Mouse (Mus musculus) layer of hippocampus, adult 18-20 months (tissue): ENCODE data around the gene Gm49322. TPM values are rescaled to one million over a fixed set of nuclear protein-coding genes. Genes with fewer than 3 reads are reported as not detected.
A peak's percentile ranks its signal among the peaks of the same experiment; 100 is the strongest.

Experiments used
- DNase-seq, 2 experiments: peaks; one replicate each; pipeline ENCODE4 v3.0.0; 2022; ENCODE audit warnings: low spot score in 2 of 2
- microRNA-seq, 2 experiments: library from miRNA; unstranded; fragments of <30 nt; microRNA quantifications; one replicate each; pipeline ENCODE4 v1.2.0; 2021
- total RNA-seq, 2 experiments: library from RNA; stranded (reverse); gene quantifications; 2 replicates each; pipeline ENCODE4 v1.2.3; 2021

Gm49322 gene
- total RNA-seq, 2 experiments from 2014 or later, result 2.6 to 3.1 TPM

DNA sequence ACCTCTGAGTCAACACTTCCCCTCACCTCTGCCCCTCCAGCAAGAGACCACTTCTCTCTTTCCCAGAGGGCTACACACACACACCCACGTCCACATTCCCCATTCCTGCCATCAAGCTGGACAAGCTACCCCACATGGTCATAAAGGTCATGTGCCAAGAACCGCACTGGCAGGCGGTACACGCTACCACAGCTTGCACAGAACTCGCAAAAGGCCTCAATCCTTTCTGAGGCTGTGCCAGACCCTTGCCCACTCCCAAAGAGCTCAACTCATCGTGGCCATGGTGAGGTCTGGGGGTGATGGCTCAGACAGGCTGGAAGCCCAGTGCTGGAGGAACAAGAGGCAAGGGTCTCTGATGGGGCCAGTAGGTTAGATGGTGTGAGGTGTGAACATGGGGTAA lies 49.0 kb downstream of the Gm49322 start:
- no peak for DNase-seq

DNA sequence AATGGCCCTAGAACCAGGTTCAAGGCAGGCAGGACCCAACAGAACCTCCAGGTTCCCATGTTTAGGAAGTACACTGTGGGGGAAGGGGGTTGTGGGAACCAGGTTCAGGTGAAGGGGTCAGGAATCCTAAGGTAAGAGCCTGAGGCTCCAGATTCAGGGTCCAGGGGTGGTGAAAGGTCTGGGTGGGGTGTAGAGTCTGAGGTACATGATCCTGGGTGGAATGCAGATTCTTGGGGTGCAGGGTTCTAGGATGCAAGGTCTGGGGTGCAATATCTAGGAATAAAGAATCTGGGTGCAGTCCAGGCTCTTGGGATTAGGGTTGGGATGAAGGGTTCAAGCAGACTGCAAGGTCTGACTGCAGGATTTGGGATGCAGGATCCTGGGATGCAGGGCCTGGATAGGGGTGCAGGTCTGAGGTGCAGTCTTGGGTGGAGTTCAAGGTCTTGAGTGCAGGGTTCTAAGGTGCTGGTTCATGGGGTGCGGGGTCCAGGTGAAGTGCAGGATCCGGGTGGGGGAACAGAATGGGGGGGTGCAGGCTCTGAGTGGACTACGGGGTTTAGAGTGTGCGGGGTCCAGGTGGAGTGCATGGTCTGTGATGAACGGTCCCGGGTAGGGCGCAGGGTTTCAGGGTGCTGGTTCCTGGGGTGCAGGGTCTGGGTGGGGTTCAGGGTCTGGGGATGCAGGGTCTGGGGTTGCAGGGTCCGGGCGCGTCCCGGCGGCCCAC lies 49.7 kb downstream of the Gm49322 start:
- no peak for DNase-seq

DNA sequence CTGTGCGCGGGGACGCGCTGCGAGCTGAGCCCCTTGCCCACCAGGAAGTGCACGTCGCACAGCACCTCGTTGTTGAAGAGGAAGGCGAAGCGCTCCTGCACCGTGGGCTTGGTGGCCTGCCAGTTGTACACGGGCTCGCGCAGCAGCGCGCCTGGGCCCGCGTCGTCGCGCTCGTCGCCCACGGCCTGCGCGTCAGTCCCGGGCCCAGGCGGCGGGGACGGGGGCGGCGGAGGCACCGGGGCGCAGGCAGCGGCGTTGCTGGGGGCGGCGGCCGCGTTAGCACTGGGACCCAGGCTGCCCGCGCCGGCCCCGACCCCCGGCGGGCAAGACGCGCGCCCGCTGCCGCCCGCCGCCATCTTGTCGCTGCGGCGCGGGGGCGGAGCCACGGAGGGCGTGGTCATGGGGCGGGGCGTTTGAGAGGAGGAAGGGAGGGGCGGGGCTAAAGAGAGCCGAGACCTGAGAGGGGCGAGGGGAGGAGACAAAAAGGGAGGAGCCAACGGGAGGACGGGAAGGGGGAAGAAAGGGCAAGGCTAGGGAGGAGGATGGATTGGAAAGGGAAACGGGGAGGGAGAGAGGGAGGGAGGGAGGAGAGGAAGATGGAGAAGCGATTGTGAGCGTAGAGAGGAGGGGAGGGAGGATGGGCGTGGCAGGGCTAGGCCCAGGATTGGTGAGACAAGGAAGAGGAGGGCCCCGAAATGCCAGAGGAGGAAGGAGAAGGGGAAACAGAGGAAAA lies 50.5 kb downstream of the Gm49322 start:
- DNase-seq, result peak; percentile 91 to 96

DNA sequence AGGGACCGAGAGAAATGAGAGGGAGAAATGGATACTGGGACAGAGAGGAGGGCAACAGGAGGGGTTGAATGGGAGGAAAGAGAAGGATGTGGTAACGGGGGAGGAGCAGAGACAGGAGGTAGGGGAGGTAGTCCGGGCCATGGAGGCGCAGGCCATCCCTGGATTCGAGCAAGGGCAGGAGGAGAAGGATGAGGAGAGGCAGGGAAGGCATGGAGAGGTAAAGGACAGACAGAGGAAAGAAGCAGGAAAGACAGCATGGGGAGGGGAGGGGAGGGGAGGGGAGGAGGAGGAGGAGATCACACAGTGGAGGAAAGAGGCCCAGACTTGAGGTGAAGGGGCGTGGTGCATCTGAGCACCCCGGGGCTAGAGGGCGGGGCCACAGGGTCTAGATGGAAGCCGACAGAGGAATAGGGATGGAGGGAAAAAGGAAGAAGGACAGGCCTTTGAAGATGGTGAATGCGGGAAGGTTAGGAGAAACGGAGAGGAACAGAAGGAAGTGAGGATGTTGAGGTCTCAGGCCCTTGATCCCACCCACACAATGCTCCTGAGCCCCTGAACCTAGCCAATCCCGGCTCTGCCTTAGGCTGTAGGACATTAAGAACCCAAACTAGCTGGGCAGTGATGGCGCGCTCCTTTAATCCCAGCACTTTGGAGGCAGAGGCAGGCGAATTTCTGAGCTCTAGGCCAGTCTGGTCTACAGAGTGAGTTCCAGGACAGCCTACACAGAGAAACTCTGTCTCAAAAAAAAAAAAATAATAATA lies 51.2 kb downstream of the Gm49322 start, which contains the start of gene Btbd2:
TSS of gene Btbd2 (minus strand) at position 209 of the 761 bp plus-strand sequence.
- DNase-seq, result no peak

DNA sequence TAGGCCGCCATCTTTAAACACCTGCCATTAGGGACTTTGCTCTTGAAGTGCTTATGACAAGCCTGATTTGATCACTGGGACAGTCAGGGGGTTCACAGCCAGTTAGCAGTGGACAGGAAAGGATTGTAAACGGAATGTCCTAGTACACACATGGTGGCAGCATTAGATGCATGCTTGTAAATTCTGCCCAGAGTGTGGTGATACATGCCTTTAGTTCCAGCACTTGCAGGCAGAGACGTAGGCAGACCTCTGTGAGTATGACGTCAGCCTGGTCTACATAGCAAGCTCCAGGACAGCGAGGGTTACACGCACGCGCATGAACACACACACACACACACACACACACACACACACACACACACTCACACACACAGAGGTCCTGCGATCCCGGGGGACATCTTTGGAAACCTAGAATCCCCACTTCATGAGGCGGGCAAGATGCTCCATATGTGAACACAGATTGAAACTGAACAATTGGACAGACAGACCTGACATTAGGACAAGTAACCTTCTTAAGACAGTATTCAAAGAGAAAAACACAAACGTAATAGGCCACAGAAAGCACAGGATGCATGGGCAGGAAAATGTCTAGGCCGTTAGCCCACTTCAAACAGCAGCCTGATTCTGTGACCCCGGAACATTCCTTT lies 52.5 kb downstream of the Gm49322 start:
- DNase-seq, result no peak

DNA sequence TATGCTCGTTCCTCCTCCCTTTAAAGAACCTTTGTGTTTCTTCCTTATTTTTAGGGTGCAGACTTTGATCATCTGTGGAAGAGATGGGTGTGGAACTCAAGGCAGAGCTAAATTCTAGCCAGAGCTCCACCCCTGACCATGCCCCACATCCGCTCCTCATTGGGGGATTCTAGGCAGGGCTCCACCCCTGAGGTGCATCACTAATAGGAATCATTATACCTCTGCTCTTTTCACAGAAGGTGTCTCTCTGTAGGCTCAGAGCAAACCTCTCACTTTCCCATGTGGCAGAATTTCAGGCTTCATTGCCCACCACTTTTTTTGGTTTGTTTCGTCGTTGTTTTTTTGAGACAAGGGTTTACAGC lies 53.0 kb downstream of the Gm49322 start:
- no peak for DNase-seq

DNA sequence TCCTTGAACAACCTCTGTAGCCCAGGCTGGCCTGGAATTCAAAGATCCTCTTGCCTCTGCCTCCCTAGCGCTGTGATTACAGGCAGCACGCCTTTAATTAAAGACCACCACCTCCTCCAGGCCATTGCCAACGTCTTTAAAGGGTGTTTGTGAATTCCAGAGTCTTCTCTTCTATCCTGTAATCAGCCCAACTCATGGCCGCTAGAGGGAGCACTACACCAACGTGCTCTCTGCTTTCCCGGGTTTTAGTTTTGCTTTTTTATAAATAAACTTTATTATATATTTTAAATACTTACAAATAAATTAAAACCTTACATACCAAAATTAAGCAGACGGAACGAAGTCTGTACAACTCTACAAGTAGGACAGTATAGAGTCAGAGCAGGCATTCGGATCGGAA lies 53.4 kb downstream of the Gm49322 start:
- DNase-seq, result peak in 1 of 2 experiments; percentile 88

DNA sequence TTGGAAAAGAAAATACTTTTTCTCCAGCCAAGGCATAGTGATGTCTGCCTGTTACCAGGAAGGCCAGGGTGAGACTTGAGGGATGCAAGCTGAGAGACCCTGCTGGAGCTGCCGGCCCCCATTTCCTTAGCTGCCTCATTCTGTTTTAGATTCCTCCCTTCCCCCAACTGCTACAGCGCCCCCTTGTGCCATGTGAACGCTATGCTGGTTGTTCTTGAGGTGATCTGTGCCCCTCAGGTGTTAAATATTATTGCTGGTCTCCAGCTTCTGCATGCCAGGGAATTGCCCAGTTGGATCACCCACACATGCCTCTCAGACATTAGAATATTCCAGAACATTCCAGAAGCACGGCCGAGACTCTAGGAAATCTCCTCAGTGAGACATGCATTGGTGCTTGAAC lies 55.3 kb downstream of the Gm49322 start:
- no peak for DNase-seq

DNA sequence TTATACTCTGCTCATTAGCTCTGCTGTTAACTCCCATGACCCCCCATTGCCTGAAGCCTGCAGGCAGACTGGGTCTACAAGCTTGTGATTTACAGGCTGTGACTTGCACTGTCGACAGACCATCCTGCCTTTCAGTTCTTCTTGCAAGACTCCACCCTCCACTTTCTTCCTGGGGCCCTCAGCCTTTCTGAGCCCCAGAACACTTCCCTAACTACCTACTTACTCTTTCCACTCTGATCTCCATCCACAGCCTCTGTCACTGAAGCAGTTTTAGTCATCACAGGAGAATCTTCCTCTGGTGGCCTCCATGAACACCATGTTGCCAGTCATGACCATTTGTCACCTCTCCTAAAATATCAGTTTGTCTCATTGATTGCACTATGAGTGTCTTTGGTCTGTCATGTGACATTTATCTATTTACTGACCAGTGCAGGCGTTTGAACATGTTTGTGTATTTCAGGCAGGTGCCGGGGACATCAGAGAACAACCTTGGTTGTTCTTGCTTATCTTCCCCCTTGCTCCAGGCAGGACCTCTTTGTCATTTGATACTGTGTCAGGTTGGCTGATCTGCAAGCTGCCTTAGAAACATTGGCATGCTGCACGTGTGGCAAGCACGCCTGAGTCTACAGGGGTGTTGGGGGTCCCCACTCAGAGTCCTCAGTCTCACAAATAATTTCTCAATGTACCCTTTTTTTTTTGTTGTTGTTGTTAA lies 57.8 kb downstream of the Gm49322 start:
- DNase-seq, result no peak

DNA sequence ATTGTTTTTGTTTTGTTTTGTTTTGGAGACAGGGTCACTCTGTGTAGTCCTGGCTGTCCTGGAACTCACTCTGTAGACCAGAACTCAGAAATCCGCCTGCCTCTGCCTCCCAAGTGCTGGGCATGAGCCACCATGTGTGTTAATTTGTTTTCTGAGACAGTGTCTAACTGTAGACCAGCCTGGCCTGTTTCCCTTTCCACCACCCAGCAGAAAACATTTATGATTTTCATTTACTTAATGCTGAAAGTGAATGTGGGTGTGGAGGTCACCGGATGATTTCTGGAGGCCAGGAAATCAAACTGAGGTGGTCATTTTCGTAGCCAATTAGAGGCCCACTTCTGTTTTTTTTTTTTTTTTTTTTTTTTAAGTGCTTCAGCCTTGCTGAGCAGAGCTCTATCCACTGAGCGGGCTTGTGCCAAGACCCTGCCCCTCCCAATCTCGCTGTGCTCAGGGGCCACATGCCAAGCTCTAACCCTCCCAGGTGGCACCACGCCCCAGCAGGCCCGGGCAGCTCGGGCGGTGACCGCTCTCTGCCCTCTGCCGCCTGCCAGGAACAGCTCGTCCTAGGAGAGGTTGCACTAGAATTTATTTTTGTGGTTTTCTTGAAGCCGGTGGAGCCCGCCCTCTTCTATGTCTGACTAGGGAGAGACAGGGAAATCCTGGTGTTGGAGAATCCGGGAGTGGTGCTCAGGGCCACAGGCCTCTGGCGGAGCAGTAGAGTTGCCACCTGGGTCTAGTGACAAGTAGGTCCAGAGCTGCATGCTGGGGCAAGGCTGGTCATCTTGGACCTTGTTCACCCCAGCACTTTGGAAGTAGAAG lies 58.6 kb downstream of the Gm49322 start:
- DNase-seq, result peak in 1 of 2 experiments; percentile 44

DNA sequence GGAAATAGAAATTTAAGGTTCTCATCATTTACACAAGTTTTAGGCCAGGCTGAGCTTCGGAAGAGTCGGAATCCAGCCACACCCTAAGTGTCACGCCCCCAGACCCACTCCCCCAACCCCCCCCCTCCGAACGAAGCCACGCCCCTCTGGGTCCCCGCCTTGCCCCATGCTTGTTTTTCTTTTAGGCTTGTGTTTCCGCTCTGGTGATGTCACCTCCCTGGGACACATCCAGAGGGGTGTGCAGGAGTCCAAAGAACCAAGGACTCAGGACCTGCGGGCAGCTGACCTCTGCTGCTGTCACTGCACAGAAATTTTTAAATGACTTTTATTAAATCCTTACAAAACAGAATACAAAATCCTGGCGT lies 59.2 kb downstream of the Gm49322 start:
- no peak for DNase-seq

Small RNA genes lying within 50 kb of the gene (microRNA-seq; reads per million reads assigned to microRNA genes)
- gene Mir6912, result 3.5 reads per million in 2 experiments

Other genes starting within 250 kb of the Gm49322 start
- 10 to 100 TPM; 30.3 to 30.5 TPM for gene Plk5, start 249.6 kb upstream of the Gm49322 start, total RNA-seq
- gene Mex3d, start 218.4 kb upstream of the Gm49322 start, total RNA-seq, result 10 to 100 TPM; 17.9 to 19.1 TPM
- 100 to 1,000 TPM; 159 to 162 TPM for gene Mbd3, start 206.5 kb upstream of the Gm49322 start, total RNA-seq
- 100 to 1,000 TPM; 410 to 413 TPM for gene Uqcr11, start 199.2 kb upstream of the Gm49322 start, total RNA-seq
- gene Tcf3, start 172.4 kb upstream of the Gm49322 start, total RNA-seq, result 10 to 100 TPM; 27.1 to 27.3 TPM
- under 1 TPM in 1 of 2 experiments, not detected in 1; 0.07 TPM for gene Onecut3, start 111.2 kb upstream of the Gm49322 start, total RNA-seq
- under 1 TPM; 0.18 to 0.22 TPM for gene Atp8b3, start 66.9 kb upstream of the Gm49322 start, total RNA-seq
- 10 to 100 TPM; 44.8 to 48.1 TPM for gene Rexo1, start 44.5 kb upstream of the Gm49322 start, total RNA-seq
- gene Klf16, start 28.7 kb upstream of the Gm49322 start, total RNA-seq, result 10 to 100 TPM; 57.3 to 62.1 TPM
- gene Abhd17a, start 15.7 kb upstream of the Gm49322 start, total RNA-seq, result 100 to 1,000 TPM; 166 to 168 TPM
- 10 to 100 TPM; 43.9 to 54.4 TPM for gene Scamp4, start 3.1 kb upstream of the Gm49322 start, total RNA-seq
- 1 to 10 TPM; 1.7 to 3.4 TPM for gene Adat3, start 3.1 kb upstream of the Gm49322 start, total RNA-seq
- 100 to 1,000 TPM; 230 to 247 TPM for gene Csnk1g2, start 16.8 kb downstream of the Gm49322 start, total RNA-seq
- gene Btbd2, start 51.0 kb downstream of the Gm49322 start, total RNA-seq, result 100 to 1,000 TPM; 110 to 114 TPM
- 10 to 100 TPM; 44.7 to 46.1 TPM for gene Mknk2, start 72.1 kb downstream of the Gm49322 start, total RNA-seq
- gene Mob3a, start 96.0 kb downstream of the Gm49322 start, total RNA-seq, result 10 to 100 TPM; 13.2 to 13.5 TPM
- gene Izumo4, start 96.2 kb downstream of the Gm49322 start, total RNA-seq, result 10 to 100 TPM; 52.5 to 54.7 TPM
- 100 to 1,000 TPM; 138 TPM for gene Ap3d1, start 136.2 kb downstream of the Gm49322 start, total RNA-seq
- 10 to 100 TPM; 40.6 to 49.6 TPM for gene Dot1l, start 149.2 kb downstream of the Gm49322 start, total RNA-seq
- 10 to 100 TPM; 52.3 to 57.3 TPM for gene Sf3a2, start 192.2 kb downstream of the Gm49322 start, total RNA-seq
- gene Plekhj1, start 192.6 kb downstream of the Gm49322 start, total RNA-seq, result 10 to 100 TPM; 63.3 to 71.2 TPM
- gene Amh, start 199.2 kb downstream of the Gm49322 start, total RNA-seq, result 1 to 10 TPM; 3.3 to 3.6 TPM
- 1 to 10 TPM; 2.2 to 3.0 TPM for gene Jsrp1, start 207.5 kb downstream of the Gm49322 start, total RNA-seq
- 100 to 1,000 TPM; 518 to 519 TPM for gene Oaz1, start 220.6 kb downstream of the Gm49322 start, total RNA-seq
- gene Lingo3, start 238.0 kb downstream of the Gm49322 start, total RNA-seq, result 10 to 100 TPM; 42.7 to 51.6 TPM
- gene Lsm7, start 249.2 kb downstream of the Gm49322 start, total RNA-seq, result 10 to 100 TPM; 41.4 to 50.4 TPM
- gene Sppl2b, start 249.3 kb downstream of the Gm49322 start, total RNA-seq, result 10 to 100 TPM; 46.4 to 55.6 TPM